Mouse (Mus musculus) v-Abl transformed pro-B cells (cell line): ENCODE measurements around the gene Ddx19b.

ENCODE experiments used
- in situ Hi-C, 2 experiments: fragments of 400-800 bp; cut with MboI; formaldehyde crosslinking; loops; one replicate each; pipeline ENCODE4 v1.15.1; 2025; ENCODE audit not compliant: unreplicated experiment in 2 of 2

The Ddx19b gene

DNA sequence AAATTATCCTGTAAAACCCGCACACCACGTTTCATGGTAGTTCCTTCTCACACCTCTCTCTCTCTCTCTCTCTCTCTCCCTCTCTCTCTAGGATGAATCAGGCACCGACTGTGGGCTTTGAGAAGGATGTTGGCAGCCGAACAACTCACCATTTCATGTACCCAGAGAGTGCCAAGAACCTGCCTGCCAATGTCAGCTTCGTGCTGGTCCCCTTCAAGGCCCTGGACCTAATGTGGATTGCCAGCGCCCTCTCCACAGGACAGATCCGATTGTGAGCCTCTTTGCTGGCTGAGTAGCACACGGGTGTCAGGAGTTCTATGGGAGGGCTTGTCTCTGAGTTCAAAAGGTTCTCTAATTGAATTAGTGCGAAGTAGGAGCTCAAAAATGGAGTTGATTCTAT is 64.2 kb downstream of the Ddx19b start:
- in situ Hi-C loops, result loop anchor here in 1 of 2 experiments (5.0 kb wide), 1 partner anchor 55 kb away; no protein-coding TSS in a partner anchor

- in situ Hi-C loops, result loop anchor here in 1 of 2 experiments (5.0 kb wide), 1 partner anchor 54 kb away; no protein-coding TSS in a partner anchor
Observed at GRCm38 (mm10) chr8:110966586-110966985, 65.0 kb downstream of the Ddx19b start.

GRCm38 (mm10) chr8:110965594-110965993 is 66.0 kb downstream of the Ddx19b start:
- in situ Hi-C loops, result loop anchor here in 1 of 2 experiments (5.0 kb wide), 1 partner anchor 53 kb away; no protein-coding TSS in a partner anchor

DNA sequence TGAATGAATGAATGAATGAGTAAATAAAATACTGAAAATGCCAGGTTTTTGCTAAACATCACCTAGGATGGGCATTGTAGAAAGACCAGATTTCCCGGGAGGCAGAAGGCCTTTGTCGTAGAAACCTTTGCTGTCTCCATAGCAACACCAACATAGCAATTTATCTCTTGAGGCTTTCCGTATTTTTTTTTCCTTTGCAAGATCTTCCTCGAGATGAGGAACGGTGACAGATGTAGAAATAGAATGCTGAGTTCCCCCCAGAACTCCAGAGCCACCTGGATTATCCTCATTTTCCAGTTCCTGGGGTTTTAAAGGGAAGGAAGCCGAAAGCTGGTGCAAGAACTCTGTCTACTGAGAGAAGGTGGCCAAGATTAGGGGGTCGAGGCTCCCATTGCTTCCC is 66.9 kb downstream of the Ddx19b start:
- in situ Hi-C loops, result loop anchor here in 1 of 2 experiments (5.0 kb wide), 1 partner anchor 52 kb away; no protein-coding TSS in a partner anchor

- in situ Hi-C loops, result no loop called here
Observed at GRCm38 (mm10) chr8:110963051-110963450, 68.5 kb downstream of the Ddx19b start.

- in situ Hi-C loops, result loop anchor here in 1 of 2 experiments (5.0 kb wide), 1 partner anchor 38 kb away; no protein-coding TSS in a partner anchor
Observed at GRCm38 (mm10) chr8:110959906-110960305, 71.6 kb downstream of the Ddx19b start.

GRCm38 (mm10) chr8:110959071-110959780 is 72.3 kb downstream of the Ddx19b start:
- in situ Hi-C loops, result loop anchor here in 1 of 2 experiments (5.0 kb wide), 1 partner anchor 37 kb away; no protein-coding TSS in a partner anchor

- in situ Hi-C loops, result loop anchor here in 1 of 2 experiments (5.0 kb wide), 1 partner anchor 36 kb away; no protein-coding TSS in a partner anchor
Observed at GRCm38 (mm10) chr8:110958553-110958952, 73.0 kb downstream of the Ddx19b start.

- in situ Hi-C loops, result loop anchor here in 1 of 2 experiments (5.0 kb wide), 1 partner anchor 36 kb away; no protein-coding TSS in a partner anchor
Observed at GRCm38 (mm10) chr8:110958135-110958534, 73.4 kb downstream of the Ddx19b start.

DNA sequence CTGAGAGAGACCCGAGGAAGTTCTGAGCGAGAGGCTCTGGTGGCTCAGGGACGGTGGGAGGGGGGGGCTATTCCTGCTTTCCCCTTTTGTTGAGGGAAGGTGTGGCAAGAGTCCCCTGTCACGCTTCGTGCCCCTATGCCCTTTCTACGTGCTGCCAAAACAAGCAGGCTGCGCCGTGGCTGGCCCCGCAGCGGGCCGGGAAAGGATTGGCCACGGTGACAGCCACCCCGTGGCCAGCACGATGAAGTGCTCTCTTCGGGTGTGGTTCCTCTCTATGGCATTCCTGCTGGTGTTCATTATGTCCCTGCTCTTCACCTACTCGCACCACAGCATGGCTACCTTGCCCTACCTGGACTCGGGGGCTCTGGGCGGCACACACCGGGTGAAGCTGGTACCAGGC is 74.1 kb downstream of the Ddx19b start:
- in situ Hi-C loops, result loop anchor here in 1 of 2 experiments (5.0 kb wide), 1 partner anchor 35 kb away; no protein-coding TSS in a partner anchor

- in situ Hi-C loops, result loop anchor here in 1 of 2 experiments (5.0 kb wide), 1 partner anchor 35 kb away; no protein-coding TSS in a partner anchor
Observed at GRCm38 (mm10) chr8:110956619-110957450, 74.7 kb downstream of the Ddx19b start.

- in situ Hi-C loops, result loop anchor here in 1 of 2 experiments (5.0 kb wide), 1 partner anchor 32 kb away; no protein-coding TSS in a partner anchor
Observed at GRCm38 (mm10) chr8:110954776-110955175, 76.8 kb downstream of the Ddx19b start.
